Mouse (Mus musculus) c-Kit-positive CD71-positive TER-119-negative erythroid progenitor cells, embryonic 14.5 days (primary cell): ENCODE data around the gene Ppm1d.
A peak's percentile ranks its signal among the peaks of the same experiment; 100 is the strongest.

Experiments used
- DNase-seq: peaks from one replicate; pipeline ENCODE4 v3.0.0-alpha.2; 2013; ENCODE audit warnings: low read depth

Ppm1d gene

GRCm38 (mm10) chr11:85329167-85329894, 18.3 kb downstream of the Ppm1d start:
- DNase-seq = no peak

- no peak for DNase-seq
These were observed 23.7 kb downstream of the Ppm1d start for GRCm38 (mm10) chr11:85334778-85335177.

GRCm38 (mm10) chr11:85339173-85339831, 28.3 kb downstream of the Ppm1d start:
- peak; percentile 88 for DNase-seq

GRCm38 (mm10) chr11:85340070-85340616, 29.1 kb downstream of the Ppm1d start:
- no peak for DNase-seq

- peak; percentile 98 for DNase-seq
These were observed 41.7 kb downstream of the Ppm1d start, which contains the start of gene Bcas3 for GRCm38 (mm10) chr11:85352539-85353380. Gene Bcas3 (plus strand): TSS chr11:85353167.

GRCm38 (mm10) chr11:85353819-85354218, 42.8 kb downstream of the Ppm1d start:
- DNase-seq = peak; percentile 40

GRCm38 (mm10) chr11:85359641-85360040, 48.6 kb downstream of the Ppm1d start:
- no peak for DNase-seq

GRCm38 (mm10) chr11:85361621-85362020, 50.6 kb downstream of the Ppm1d start:
- DNase-seq = no peak

- DNase-seq = no peak
These were observed 55.1 kb downstream of the Ppm1d start for GRCm38 (mm10) chr11:85366168-85366567.

- DNase-seq = no peak
These were observed 56.8 kb downstream of the Ppm1d start for GRCm38 (mm10) chr11:85367823-85368222.

GRCm38 (mm10) chr11:85379091-85379490, 68.0 kb downstream of the Ppm1d start:
- no peak for DNase-seq

GRCm38 (mm10) chr11:85380046-85380445, 69.0 kb downstream of the Ppm1d start:
- DNase-seq = no peak

- peak; percentile 50 for DNase-seq
These were observed 71.0 kb downstream of the Ppm1d start for GRCm38 (mm10) chr11:85382055-85382454.

- no peak for DNase-seq
These were observed 73.2 kb downstream of the Ppm1d start for GRCm38 (mm10) chr11:85383975-85384821.

GRCm38 (mm10) chr11:85392179-85392863, 81.3 kb downstream of the Ppm1d start:
- no peak for DNase-seq

GRCm38 (mm10) chr11:85392864-85393220, 81.8 kb downstream of the Ppm1d start:
- no peak for DNase-seq

- no peak for DNase-seq
These were observed 82.9 kb downstream of the Ppm1d start for GRCm38 (mm10) chr11:85393990-85394389.

GRCm38 (mm10) chr11:85395361-85395760, 84.3 kb downstream of the Ppm1d start:
- DNase-seq = no peak
